Mouse (Mus musculus) heart, adult 11 months (tissue): ENCODE results near the gene Syde2.
A peak's percentile ranks its signal among the peaks of the same experiment; 100 is the strongest.

Source experiments
- DNase-seq: peaks from one replicate; pipeline ENCODE4 v3.0.0; 2022

Syde2 gene

GRCm38 (mm10) chr3:146058263-146058662 is 70.6 kb downstream of the Syde2 start:
- DNase-seq = peak; percentile 88

GRCm38 (mm10) chr3:146059356-146059926 is 71.8 kb downstream of the Syde2 start:
- DNase-seq = peak; percentile 44

GRCm38 (mm10) chr3:146063146-146063545 is 75.5 kb downstream of the Syde2 start:
- peak; percentile 22 for DNase-seq

- peak; percentile 59 for DNase-seq
Observed at GRCm38 (mm10) chr3:146069276-146069675, 81.6 kb downstream of the Syde2 start.
